Mouse (Mus musculus) macrophage (primary cell): ENCODE data around the gene Card11. TPM values are rescaled to one million over a fixed set of nuclear protein-coding genes. Genes with fewer than 3 reads are reported as not detected.

Experiments used
- H3K27ac ChIP-seq: fragments of 350-480 bp; formaldehyde crosslinking; 2 replicates; pipeline ENCODE4 v1.9.0; 2021
- H3K36me3 ChIP-seq: fragments of 350-480 bp; formaldehyde crosslinking; 2 replicates; pipeline ENCODE4 v1.9.0; 2021; ENCODE audit errors: inconsistent target
- H3K4me3 ChIP-seq: fragments of 350-480 bp; formaldehyde crosslinking; 2 replicates; pipeline ENCODE4 v1.9.0; 2021; ENCODE audit errors: inconsistent target
- H3K79me2 ChIP-seq: fragments of 350-480 bp; formaldehyde crosslinking; 2 replicates; pipeline ENCODE4 v1.9.0; 2021; ENCODE audit errors: inconsistent target
- WGBS: methylation state at CpG from one replicate; pipeline ENCODE4 v1.1.7; 2026; ENCODE audit warnings: inconsistent platforms; ENCODE audit not compliant: missing documents; 5-methylcytosine and 5-hydroxymethylcytosine counted together
- polyA plus RNA-seq: library from polyadenylated mRNA; stranded (reverse); fragments of 250-400 nt; gene quantifications from 3 replicates; pipeline ENCODE4 v1.2.4, GENCODE M21; 2018; ENCODE audit warnings: inconsistent platforms

The Card11 gene
- polyA plus RNA-seq, 1 experiment from 2014 or later = 25.4 TPM

DNA sequence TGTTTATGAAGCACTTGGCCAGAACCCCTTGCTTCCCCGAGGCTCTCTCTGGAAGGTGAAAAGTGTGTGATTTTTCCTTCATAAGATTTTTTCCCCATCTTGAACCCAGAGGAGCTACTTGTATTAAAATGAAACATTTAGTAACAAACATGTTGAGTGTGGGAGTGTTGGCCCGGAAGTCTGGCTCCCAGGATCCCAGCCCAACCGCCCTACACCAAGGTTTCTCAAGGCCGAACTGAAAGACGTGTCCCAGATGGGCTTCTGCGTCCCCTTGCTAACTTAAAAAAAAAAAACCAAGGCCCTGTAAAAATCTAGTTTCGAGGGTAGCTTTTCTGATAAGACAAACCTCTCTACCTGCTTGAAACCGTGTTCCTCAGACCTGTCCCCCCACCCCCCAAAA lies 172.5 kb downstream of the Card11 start:
- Histone ChIP-seq H3K79me2 (peaks cover 70% of the 10 kb centered on the region), H3K36me3 (no peaks in the 10 kb centered on the region), H3K27ac (peak overlapping the region; percentile 64), H3K4me3 (no peak overlapping the region; the same call in 1 of the 2 replicates)
- 87% methylated on average over 8 of the region's 8 CpGs for WGBS

DNA sequence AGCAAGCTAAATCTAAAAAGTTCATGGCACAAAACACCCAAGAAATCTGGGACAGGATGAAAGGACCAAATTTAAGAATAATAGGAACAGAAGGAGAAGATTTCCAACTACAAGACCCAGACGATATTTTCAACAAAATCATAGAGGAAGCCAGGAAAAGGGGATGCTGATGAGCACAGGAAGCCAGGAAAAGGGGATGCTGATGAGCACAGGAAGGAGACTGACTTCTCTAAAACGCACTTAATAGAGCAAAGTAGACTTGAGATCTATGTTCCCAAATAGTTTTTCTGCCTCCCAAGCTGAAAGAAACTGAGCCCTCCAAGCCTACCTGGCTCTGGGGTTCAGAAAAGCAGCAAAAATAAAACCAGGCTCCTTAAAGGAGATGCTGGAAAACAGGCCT lies 173.0 kb downstream of the Card11 start:
- 3% methylated on average over 2 of the region's 2 CpGs for WGBS
- Histone ChIP-seq H3K4me3 (no peak overlapping the region; the same call in 1 of the 2 replicates), H3K36me3 (no peaks in the 10 kb centered on the region), H3K27ac (peak overlapping the region; percentile 64), H3K79me2 (peaks cover 75% of the 10 kb centered on the region)

DNA sequence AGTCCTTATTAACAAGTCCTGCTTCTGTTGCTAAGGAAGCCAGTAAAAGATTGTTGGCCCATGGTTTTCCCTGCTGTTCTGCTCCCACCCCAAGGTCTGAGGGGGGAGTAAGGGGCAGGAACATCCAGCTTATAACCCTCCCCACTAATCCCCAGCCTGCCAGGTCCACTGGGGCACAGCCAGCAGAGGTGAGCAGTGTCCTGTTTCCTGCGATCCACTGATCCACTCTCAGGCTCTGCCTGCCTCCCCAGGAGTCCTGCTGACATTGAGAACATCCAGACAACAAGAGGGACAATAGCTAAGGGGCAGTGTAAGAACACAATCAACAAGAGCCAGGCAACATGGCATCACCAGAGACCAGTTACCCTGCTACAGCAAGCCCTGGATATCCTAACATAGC lies 173.6 kb downstream of the Card11 start:
- Histone ChIP-seq H3K4me3 (no peak overlapping the region), H3K27ac (peak overlapping the region; percentile 64; the same call in 1 of the 2 replicates), H3K79me2 (peaks cover 81% of the 10 kb centered on the region), H3K36me3 (no peaks in the 10 kb centered on the region)
- WGBS = 100% methylated on average over 1 of the region's 1 CpGs

DNA sequence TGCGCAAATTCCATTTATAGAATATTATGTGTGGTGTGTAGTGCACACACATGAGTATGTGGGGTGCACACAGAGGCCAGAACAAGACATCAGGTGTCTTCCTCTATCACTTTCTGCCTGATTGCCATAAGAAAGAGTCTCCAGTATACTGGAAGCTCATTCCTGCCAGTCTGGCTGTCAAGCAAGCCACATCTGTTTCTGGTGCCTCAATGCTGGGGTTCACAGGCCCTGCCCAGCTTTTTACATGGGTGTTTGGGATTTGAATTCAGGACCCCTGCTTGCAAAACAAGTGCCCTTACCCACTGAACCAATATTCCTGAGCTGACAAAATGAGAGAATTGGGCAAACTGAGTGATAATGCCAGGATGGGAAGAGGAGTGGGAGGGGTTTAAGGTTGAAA lies 174.3 kb downstream of the Card11 start:
- no peak overlapping the region for H3K27ac ChIP-seq
- 92% methylated on average over 1 of the region's 1 CpGs for WGBS
- H3K4me3 ChIP-seq = no peak overlapping the region
- H3K36me3 ChIP-seq = no peaks in the 10 kb centered on the region
- peaks cover 88% of the 10 kb centered on the region for H3K79me2 ChIP-seq

DNA sequence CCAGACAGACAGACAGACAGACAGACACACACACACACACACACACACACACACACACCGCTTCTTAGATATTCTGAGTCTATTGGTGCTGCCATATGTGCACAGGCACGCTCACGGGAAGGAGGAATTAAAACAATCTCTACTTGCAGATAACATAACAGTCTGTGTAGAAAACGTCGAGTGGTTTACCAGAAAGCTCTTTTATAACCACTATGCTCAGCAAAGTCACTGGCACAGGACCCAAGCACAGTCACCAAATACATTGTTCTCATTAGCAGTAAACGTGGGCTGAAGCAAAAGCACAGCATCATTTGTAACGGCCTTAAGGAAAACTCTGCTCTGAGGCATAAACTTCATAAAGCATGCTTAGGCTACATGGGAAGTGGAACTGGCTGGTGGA lies 176.3 kb downstream of the Card11 start:
- peaks cover 100% of the 10 kb centered on the region for H3K79me2 ChIP-seq
- no peak overlapping the region for H3K27ac ChIP-seq
- no peak overlapping the region for H3K4me3 ChIP-seq
- H3K36me3 ChIP-seq = no peaks in the 10 kb centered on the region
- WGBS = 81% methylated on average over 7 of the region's 7 CpGs

DNA sequence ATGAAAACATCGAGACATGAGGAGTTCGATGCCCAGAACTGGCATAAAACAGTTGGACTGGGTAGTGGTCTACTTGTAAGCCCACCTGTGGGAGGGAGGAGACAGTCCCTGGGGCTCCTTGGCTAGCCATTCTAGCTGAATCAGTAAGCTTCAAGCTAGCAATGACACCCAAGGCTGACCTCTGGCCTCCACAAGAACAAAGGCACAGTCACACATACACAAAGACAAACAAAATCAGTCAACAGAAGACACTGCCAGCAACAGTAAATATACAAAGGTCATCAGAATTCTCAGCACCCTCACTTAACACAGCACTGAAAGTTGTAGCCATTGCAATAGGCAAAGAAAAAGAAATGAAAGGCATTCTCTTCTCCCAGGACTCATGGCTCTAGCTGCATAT lies 177.0 kb downstream of the Card11 start:
- WGBS = 95% methylated on average over 2 of the region's 2 CpGs
- H3K27ac ChIP-seq = no peak overlapping the region
- peaks cover 100% of the 10 kb centered on the region for H3K79me2 ChIP-seq
- H3K4me3 ChIP-seq = no peak overlapping the region
- H3K36me3 ChIP-seq = no peaks in the 10 kb centered on the region

Other genes starting within 250 kb of the Card11 start
- gene Gna12, start 170.2 kb downstream of the Card11 start, polyA plus RNA-seq = 97.9 to 155 TPM (median 121 TPM) in 3 replicates
- gene Sdk1, start 240.9 kb upstream of the Card11 start, polyA plus RNA-seq = not detected in 3 replicates